Mouse (Mus musculus): ENCODE data around the gene Jam3.

- TF ChIP-seq CTCF (IDR thresholded peaks at IDR 0.05; ENCODE audit: low read depth, low read length) = no peak
- no peak for TF ChIP-seq POLR2A (IDR thresholded peaks at IDR 0.05; ENCODE audit: extremely low read depth, insufficient read depth, low read length)
Observed at GRCm38 (mm10) chr9:27193592-27194080, 38.4 kb upstream of the Jam3 start.
